Mouse (Mus musculus): ENCODE results near the gene Ppp1r14a. TPM values are rescaled to one million over a fixed set of nuclear protein-coding genes. Genes with fewer than 3 reads are reported as not detected.
A peak's percentile ranks its signal among the peaks of the same experiment; 100 is the strongest.

The Ppp1r14a gene
- polyA plus RNA-seq, 1 experiment from 2014 or later: 162 TPM

GRCm38 (mm10) chr7:29306108-29306507, 17.0 kb downstream of the Ppp1r14a start:
- Histone ChIP-seq H3K27ac (ENCODE audit: low read length) (peak overlapping the region; percentile 20; the same call in 1 of the 2 replicates), H3K36me3 (ENCODE audit: control insufficient read depth, insufficient read depth, low read length) (no peaks in the 10 kb centered on the region), H3K9me3 (ENCODE audit: control insufficient read depth, low read length) (no peaks in the 10 kb centered on the region), H3K4me2 (ENCODE audit: low read depth, low read length) (peak overlapping the region; percentile 99; the same call in 1 of the 2 replicates), H3K4me1 (replicated peaks; ENCODE audit: control insufficient read depth, insufficient read depth, low read length) (peaks cover 48% of the 10 kb centered on the region), H3K27me3 (ENCODE audit: control insufficient read depth, insufficient read depth, low read depth, low read length) (peaks cover 20% of the 10 kb centered on the region), H3K9ac (ENCODE audit: low read length) (no peak overlapping the region), H3K4me3 (ENCODE audit: low read length) (no peak overlapping the region)
- WGBS: 51% methylated on average over 7 of the region's 7 CpGs
- ATAC-seq (ENCODE audit: low read depth): no peak

DNA sequence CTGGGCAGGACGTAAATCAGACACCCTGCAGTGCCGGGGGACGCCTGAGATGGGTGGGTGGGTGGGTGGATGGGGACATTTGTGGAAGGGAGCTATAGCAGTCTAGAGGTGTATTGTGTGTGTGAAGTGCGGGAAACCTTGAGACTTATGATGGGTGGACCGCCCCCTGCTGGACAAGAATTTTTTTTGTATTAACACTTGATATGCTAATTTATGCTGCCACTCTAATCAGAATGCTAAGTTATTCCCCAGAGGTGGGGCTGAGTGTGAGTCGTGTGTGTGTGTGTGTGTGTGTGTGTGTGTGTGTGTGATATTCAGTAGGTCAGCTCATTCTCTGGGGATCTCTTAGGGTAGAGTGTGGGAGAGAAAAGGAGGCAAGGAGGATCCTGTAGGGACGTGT, 17.5 kb downstream of the Ppp1r14a start:
- WGBS: 27% methylated on average over 7 of the region's 7 CpGs
- ATAC-seq (ENCODE audit: low read depth): no peak
- Histone ChIP-seq H3K36me3 (ENCODE audit: control insufficient read depth, insufficient read depth, low read length) (no peaks in the 10 kb centered on the region), H3K27ac (ENCODE audit: low read length) (peak overlapping the region; percentile 30; the same call in 1 of the 2 replicates), H3K9me3 (ENCODE audit: control insufficient read depth, low read length) (no peaks in the 10 kb centered on the region), H3K4me2 (ENCODE audit: low read depth, low read length) (peak overlapping the region; percentile 99; the same call in 1 of the 2 replicates), H3K27me3 (ENCODE audit: control insufficient read depth, insufficient read depth, low read depth, low read length) (peaks cover 20% of the 10 kb centered on the region), H3K4me1 (replicated peaks; ENCODE audit: control insufficient read depth, insufficient read depth, low read length) (peaks cover 48% of the 10 kb centered on the region), H3K9ac (ENCODE audit: low read length) (no peak overlapping the region), H3K4me3 (ENCODE audit: low read length) (no peak overlapping the region; the same call in 1 of the 2 replicates)

DNA sequence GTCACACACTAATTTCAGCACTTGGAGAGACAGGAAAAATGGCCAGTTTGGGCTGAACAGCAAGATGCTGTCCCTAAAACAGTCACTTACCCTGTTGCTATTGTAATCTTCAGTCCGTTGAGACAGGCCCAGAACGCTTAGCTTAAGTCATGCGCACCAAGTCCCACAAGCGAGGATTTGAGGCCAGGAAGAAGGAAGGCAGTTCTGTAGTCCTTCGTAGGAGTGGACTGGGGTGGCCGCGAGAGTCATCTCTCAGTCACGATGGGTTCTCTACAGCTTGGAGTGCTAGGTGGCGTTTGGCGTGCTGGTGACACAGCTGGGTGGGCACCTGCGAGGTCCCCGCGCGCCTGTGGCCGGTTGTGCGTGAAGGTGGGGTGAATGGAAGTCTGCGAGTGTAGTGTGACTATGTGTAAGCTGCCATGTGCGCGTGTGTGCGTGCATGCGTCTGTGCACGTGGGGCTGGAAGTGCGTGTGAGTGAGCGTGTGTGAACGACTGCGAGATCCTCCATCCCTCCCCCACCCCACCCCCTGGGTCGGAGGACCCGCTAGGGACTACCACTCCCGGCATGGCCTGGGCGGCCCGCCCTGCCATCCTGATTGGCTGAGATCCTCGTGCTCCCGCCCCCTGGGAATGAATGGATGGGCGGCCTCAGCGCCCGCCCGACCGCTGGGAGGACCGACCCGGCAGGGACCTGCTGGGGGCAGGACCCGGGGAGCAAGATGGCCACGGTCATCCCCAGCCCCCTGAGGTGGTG, 18.4 kb downstream of the Ppp1r14a start:
- Histone ChIP-seq H3K4me3 (ENCODE audit: low read length) (peak overlapping the region; percentile 70), H3K9me3 (ENCODE audit: control insufficient read depth, low read length) (no peaks in the 10 kb centered on the region), H3K9ac (ENCODE audit: low read length) (peak overlapping the region; percentile 64), H3K27me3 (ENCODE audit: control insufficient read depth, insufficient read depth, low read depth, low read length) (peaks cover 20% of the 10 kb centered on the region), H3K4me2 (ENCODE audit: low read depth, low read length) (peak overlapping the region; percentile 99), H3K27ac (ENCODE audit: low read length) (peak overlapping the region; percentile 31), H3K36me3 (ENCODE audit: control insufficient read depth, insufficient read depth, low read length) (no peaks in the 10 kb centered on the region), H3K4me1 (replicated peaks; ENCODE audit: control insufficient read depth, insufficient read depth, low read length) (peaks cover 48% of the 10 kb centered on the region)
- 3% methylated on average over 42 of the region's 42 CpGs for WGBS
- ATAC-seq (ENCODE audit: low read depth): peak; percentile 83

- Histone ChIP-seq H3K27me3 (ENCODE audit: control insufficient read depth, insufficient read depth, low read depth, low read length) (peaks cover 18% of the 10 kb centered on the region), H3K9me3 (ENCODE audit: control insufficient read depth, low read length) (no peaks in the 10 kb centered on the region), H3K9ac (ENCODE audit: low read length) (peak overlapping the region; percentile 68), H3K4me1 (replicated peaks; ENCODE audit: control insufficient read depth, insufficient read depth, low read length) (peaks cover 44% of the 10 kb centered on the region), H3K27ac (ENCODE audit: low read length) (peak overlapping the region; percentile 31), H3K4me2 (ENCODE audit: low read depth, low read length) (peak overlapping the region; percentile 88), H3K4me3 (ENCODE audit: low read length) (peak overlapping the region; percentile 55), H3K36me3 (ENCODE audit: control insufficient read depth, insufficient read depth, low read length) (no peaks in the 10 kb centered on the region)
- peak; percentile 5; the same call in 1 of the 2 replicates for ATAC-seq (ENCODE audit: low read depth)
- WGBS: under 1% methylated on average over 36 of the region's 36 CpGs
Measured at GRCm38 (mm10) chr7:29309221-29309721, 20.2 kb downstream of the Ppp1r14a start.

DNA sequence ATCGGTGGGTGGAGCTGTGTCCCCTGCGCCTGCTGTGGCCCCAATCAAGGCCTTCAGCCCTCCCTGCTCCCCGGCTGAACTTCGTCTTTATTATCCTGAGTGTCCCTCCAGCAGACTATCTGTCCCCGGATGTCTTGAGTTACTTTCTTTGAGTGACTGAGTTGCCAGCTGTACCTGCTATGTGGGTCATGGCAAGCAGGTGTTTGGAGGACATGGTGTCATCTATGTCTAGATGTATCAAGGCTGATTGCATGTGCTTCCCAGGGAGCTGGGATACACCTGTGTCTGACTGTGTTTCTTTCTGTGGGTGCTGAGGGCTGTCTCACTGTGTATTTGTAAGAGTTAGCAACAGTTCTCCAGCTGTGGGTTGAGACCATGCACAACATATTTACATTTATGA, 20.6 kb downstream of the Ppp1r14a start:
- Histone ChIP-seq H3K27me3 (ENCODE audit: control insufficient read depth, insufficient read depth, low read depth, low read length) (peaks cover 13% of the 10 kb centered on the region), H3K36me3 (ENCODE audit: control insufficient read depth, insufficient read depth, low read length) (no peaks in the 10 kb centered on the region), H3K9me3 (ENCODE audit: control insufficient read depth, low read length) (no peaks in the 10 kb centered on the region), H3K4me2 (ENCODE audit: low read depth, low read length) (peak overlapping the region; percentile 88), H3K4me1 (replicated peaks; ENCODE audit: control insufficient read depth, insufficient read depth, low read length) (peaks cover 40% of the 10 kb centered on the region), H3K27ac (ENCODE audit: low read length) (peak overlapping the region; percentile 31; the same call in 1 of the 2 replicates), H3K4me3 (ENCODE audit: low read length) (peak overlapping the region; percentile 55), H3K9ac (ENCODE audit: low read length) (peak overlapping the region; percentile 68)
- 4% methylated on average over 5 of the region's 5 CpGs for WGBS
- ATAC-seq (ENCODE audit: low read depth): no peak

GRCm38 (mm10) chr7:29313051-29313450, 23.9 kb downstream of the Ppp1r14a start:
- no peak for ATAC-seq (ENCODE audit: low read depth)
- Histone ChIP-seq H3K4me2 (ENCODE audit: low read depth, low read length) (no peak overlapping the region), H3K27me3 (ENCODE audit: control insufficient read depth, insufficient read depth, low read depth, low read length) (peaks cover 3% of the 10 kb centered on the region), H3K27ac (ENCODE audit: low read length) (no peak overlapping the region), H3K4me1 (replicated peaks; ENCODE audit: control insufficient read depth, insufficient read depth, low read length) (peaks cover 48% of the 10 kb centered on the region), H3K9me3 (ENCODE audit: control insufficient read depth, low read length) (no peaks in the 10 kb centered on the region), H3K9ac (ENCODE audit: low read length) (no peak overlapping the region), H3K36me3 (ENCODE audit: control insufficient read depth, insufficient read depth, low read length) (no peaks in the 10 kb centered on the region), H3K4me3 (ENCODE audit: low read length) (no peak overlapping the region)
- 43% methylated on average over 9 of the region's 9 CpGs for WGBS

DNA sequence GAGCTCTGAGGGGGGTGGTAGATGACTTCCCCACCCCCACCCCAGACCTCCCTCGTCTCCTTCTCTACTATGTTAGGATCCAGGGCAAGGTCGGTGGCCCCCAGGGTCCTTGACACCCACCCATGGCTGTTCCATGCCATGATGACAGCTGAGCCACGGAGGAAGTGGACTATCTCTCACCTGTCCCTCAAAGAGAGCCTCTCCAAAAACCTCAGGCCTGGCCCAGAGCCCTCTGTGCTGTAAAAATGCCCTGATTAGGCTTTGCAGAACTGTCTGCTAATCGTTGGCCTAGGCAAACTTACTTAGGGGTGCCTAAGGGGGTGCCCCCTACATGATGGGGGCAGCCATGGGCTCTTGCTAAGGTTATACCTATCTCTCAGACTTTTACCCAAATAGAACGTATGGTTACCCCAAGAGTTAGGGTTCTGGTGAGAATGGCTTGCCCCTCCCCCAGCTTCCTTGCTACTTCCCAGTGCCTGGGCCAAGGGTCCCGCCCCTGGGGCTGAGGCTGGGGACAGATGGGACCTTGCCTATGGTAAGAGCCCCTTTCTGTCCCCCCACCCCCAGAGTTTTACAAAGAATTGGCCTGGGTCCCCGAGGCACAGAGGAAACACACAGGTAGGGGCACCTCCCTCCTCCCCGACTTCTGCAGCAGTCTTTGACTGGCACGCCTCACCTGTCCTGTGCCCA, 24.6 kb downstream of the Ppp1r14a start:
- Histone ChIP-seq H3K9ac (ENCODE audit: low read length) (no peak overlapping the region), H3K27ac (ENCODE audit: low read length) (no peak overlapping the region), H3K9me3 (ENCODE audit: control insufficient read depth, low read length) (no peaks in the 10 kb centered on the region), H3K36me3 (ENCODE audit: control insufficient read depth, insufficient read depth, low read length) (no peaks in the 10 kb centered on the region), H3K4me2 (ENCODE audit: low read depth, low read length) (no peak overlapping the region), H3K27me3 (ENCODE audit: control insufficient read depth, insufficient read depth, low read depth, low read length) (no peaks in the 10 kb centered on the region; the same call in 1 of the 2 replicates), H3K4me3 (ENCODE audit: low read length) (no peak overlapping the region), H3K4me1 (replicated peaks; ENCODE audit: control insufficient read depth, insufficient read depth, low read length) (peaks cover 49% of the 10 kb centered on the region)
- WGBS: 58% methylated on average over 9 of the region's 9 CpGs
- ATAC-seq (ENCODE audit: low read depth): no peak

GRCm38 (mm10) chr7:29314844-29315628, 25.9 kb downstream of the Ppp1r14a start:
- Histone ChIP-seq H3K4me1 (replicated peaks; ENCODE audit: control insufficient read depth, insufficient read depth, low read length) (peaks cover 45% of the 10 kb centered on the region), H3K9ac (ENCODE audit: low read length) (no peak overlapping the region), H3K9me3 (ENCODE audit: control insufficient read depth, low read length) (no peaks in the 10 kb centered on the region), H3K36me3 (ENCODE audit: control insufficient read depth, insufficient read depth, low read length) (no peaks in the 10 kb centered on the region), H3K27me3 (ENCODE audit: control insufficient read depth, insufficient read depth, low read depth, low read length) (no peaks in the 10 kb centered on the region; the same call in 1 of the 2 replicates), H3K27ac (ENCODE audit: low read length) (no peak overlapping the region), H3K4me2 (ENCODE audit: low read depth, low read length) (no peak overlapping the region), H3K4me3 (ENCODE audit: low read length) (no peak overlapping the region)
- no peak for ATAC-seq (ENCODE audit: low read depth)
- 68% methylated on average over 13 of the region's 13 CpGs for WGBS

Measured in lung, embryonic 16.5 days (tissue).